In genomic region chr8:53881551-53881950, GRCm38 (mm10) we compare ENCODE assay signal across 27 mouse cellular contexts.
"Had no signal": no experiment of that assay in that cellular context is flagged by ENCODE, and none has a peak within 500 bp of the region (broad histone marks: within the 10 kb centered on the region; RNA-seq: fewer than 3 reads in every experiment).

No protein-coding gene starts in this region.

- DNase-seq: gastrocnemius, adult 2 months; gastrocnemius, postnatal 10 days; gastrocnemius, postnatal 25 days; heart, adult 18-20 months; heart, postnatal 10 days; heart, postnatal 4 days; kidney, adult 18-20 months; kidney, adult 8-10 months; kidney, postnatal 10 days; kidney, postnatal 25 days; kidney, postnatal 4 days; liver had no signal

- H3K4me2 ChIP-seq: heart, embryonic 12.5 days; hindbrain, embryonic 12.5 days; hindbrain, embryonic 14.5 days; intestine, embryonic 15.5 days; limb, embryonic 12.5 days; liver, embryonic 11.5 days had no signal

- H3K9me3 ChIP-seq: heart, embryonic 10.5 days; heart, embryonic 12.5 days; hindbrain, embryonic 10.5 days; hindbrain, embryonic 12.5 days; intestine, embryonic 15.5 days; limb, embryonic 10.5 days; limb, embryonic 12.5 days had no signal

- H3K4me3 ChIP-seq: gastrocnemius, adult 2 months; heart, embryonic 10.5 days; heart, embryonic 12.5 days; hindbrain, embryonic 10.5 days; hindbrain, embryonic 12.5 days; intestine, embryonic 15.5 days; layer of hippocampus, adult 2 months; left cerebral cortex, adult 2 months; limb, embryonic 10.5 days; limb, embryonic 12.5 days had no signal

- H3K27me3 ChIP-seq: heart, embryonic 12.5 days; hindbrain, embryonic 12.5 days; intestine, embryonic 15.5 days; limb, embryonic 12.5 days had no signal

- H3K27ac ChIP-seq: gastrocnemius, adult 2 months; heart, embryonic 10.5 days; hindbrain, embryonic 10.5 days; hindbrain, embryonic 12.5 days; hindbrain, embryonic 14.5 days; intestine, embryonic 15.5 days; layer of hippocampus, adult 2 months; left cerebral cortex, adult 2 months; limb, embryonic 10.5 days; limb, embryonic 12.5 days; liver, embryonic 14.5 days had no signal

- H3K9ac ChIP-seq: heart, embryonic 12.5 days; hindbrain, embryonic 12.5 days; hindbrain, embryonic 14.5 days; intestine, embryonic 15.5 days; limb, embryonic 12.5 days; liver, embryonic 14.5 days had no signal

- H3K4me1 ChIP-seq: heart, embryonic 10.5 days; heart, embryonic 12.5 days; hindbrain, embryonic 10.5 days; hindbrain, embryonic 12.5 days; intestine, embryonic 15.5 days; limb, embryonic 10.5 days; limb, embryonic 12.5 days had no signal

- ATAC-seq: hindbrain, embryonic 16.5 days; inflammation-experienced regulatory T-cells, adult 6 months; intestine, embryonic 15.5 days; intestine, postnatal 0 days had no signal

- H3K36me3 ChIP-seq: heart, embryonic 10.5 days; heart, embryonic 12.5 days; hindbrain, embryonic 10.5 days; hindbrain, embryonic 12.5 days; intestine, embryonic 15.5 days; limb, embryonic 10.5 days; limb, embryonic 12.5 days had no signal
